Mouse (Mus musculus) CD8-positive naive resting alpha-beta T cell, adult 2 months (primary cell): ENCODE results near the gene Adamts9.

ENCODE experiments used
- DNase-seq, 2 experiments: peaks; one replicate each; pipeline ENCODE4 v3.0.0; 2022; ENCODE audit warnings: low read depth in 2 of 2, low spot score in 2 of 2

Gene Adamts9

GRCm38 (mm10) chr6:92862599-92862998 lies 80.7 kb downstream of the Adamts9 start:
- DNase-seq, result no peak

GRCm38 (mm10) chr6:92860285-92860912 lies 82.9 kb downstream of the Adamts9 start:
- no peak for DNase-seq

GRCm38 (mm10) chr6:92858721-92859510 lies 84.4 kb downstream of the Adamts9 start:
- no peak for DNase-seq

GRCm38 (mm10) chr6:92857761-92858160 lies 85.5 kb downstream of the Adamts9 start:
- no peak for DNase-seq

GRCm38 (mm10) chr6:92854873-92855272 lies 88.4 kb downstream of the Adamts9 start:
- no peak for DNase-seq

DNA sequence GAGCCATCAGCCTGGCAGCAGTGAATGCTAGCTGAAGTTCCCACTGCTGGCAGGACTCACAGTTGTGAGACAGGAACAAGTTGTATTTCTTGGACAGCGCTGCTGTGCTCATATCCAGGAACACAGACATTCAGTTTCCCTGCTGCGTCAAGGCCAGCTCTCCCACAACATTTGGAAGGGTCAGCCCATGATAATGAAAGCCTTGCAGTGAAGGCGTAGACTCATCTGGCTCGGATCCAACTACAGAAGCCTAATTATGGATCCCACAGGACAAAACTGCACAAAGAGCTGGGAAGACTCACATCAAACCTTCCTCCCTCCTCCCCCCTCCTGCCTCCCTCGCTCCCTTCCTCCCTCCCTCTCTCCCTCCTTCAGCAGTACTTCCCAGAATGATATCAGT lies 93.0 kb downstream of the Adamts9 start:
- DNase-seq, result no peak

DNA sequence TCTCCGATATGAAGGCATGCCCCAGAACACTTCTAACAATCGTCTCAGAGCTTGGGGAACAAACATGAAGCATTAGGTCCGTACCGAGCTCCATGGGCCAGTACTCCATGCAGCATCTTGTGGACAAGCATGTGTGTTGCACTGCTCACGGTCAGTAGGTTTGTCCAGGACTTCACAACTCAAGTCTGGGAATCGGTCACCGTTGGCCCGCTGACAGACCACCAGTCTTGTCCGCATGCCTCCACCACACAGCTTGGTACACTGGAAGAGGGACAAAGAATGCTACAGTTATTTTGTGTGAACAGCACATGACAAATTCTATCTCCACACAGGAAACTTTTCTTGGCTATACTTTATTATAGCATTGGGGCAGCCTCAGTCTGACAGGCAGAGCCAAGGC lies 94.1 kb downstream of the Adamts9 start:
- no peak for DNase-seq

- no peak for DNase-seq
These were observed 96.7 kb downstream of the Adamts9 start for GRCm38 (mm10) chr6:92846614-92847013.

DNA sequence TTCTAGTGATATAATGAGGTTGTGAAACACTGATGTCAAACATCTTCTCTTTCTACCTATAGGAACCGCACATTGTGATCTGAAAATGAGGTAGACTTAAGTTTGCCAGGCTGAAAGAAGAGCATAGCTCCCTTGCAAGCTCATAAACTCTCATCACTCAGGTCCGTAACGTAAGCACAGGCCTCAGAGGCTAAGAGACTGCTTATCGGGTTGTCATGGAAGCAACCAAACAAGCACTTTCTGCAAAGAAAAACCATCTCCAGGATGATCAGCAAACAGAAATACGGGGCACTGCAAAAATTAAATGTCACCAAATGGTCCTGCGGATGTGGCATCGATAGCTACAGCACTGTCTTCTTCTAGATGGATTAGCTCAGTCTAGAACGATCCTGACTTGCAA lies 97.4 kb downstream of the Adamts9 start:
- no peak for DNase-seq

DNA sequence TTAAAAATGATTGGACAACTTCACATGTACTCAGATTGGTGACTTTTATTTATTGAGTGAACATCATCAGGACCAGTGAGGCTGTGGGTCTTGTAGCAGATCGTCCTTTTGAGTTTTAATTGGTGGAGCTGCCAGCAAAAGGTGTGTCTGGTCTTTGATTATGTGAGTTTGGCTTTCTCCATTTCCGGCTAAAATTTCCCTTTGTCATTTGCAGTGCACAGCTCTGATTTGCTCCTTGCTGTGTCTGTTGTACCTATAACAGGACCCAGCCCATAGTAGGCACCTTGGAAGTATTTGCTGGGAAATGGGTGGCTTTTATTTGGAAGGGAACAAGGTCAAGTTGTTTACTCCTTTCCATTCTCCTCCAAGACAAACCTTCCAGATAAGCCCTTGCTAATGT lies 99.8 kb downstream of the Adamts9 start:
- DNase-seq, result no peak

DNA sequence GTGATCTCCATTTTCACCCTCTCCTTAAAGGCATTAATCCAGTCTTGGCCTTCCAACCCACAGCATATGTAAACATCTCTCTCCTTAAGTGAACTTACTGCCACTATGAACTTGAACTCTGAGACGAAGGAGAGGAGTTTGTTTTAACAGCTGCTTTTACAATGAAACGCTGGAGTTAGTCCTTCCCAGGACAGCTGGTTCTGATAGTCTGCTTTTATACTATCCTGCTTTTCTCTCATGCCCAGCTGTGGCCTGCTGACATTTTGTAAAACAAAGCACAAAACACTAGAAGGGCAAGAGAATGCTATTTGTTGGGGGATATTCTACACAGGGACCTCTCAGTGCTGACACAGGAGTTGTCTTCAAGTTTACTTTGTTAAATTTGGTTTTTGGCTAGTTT lies 101.3 kb downstream of the Adamts9 start:
- DNase-seq, result no peak

DNA sequence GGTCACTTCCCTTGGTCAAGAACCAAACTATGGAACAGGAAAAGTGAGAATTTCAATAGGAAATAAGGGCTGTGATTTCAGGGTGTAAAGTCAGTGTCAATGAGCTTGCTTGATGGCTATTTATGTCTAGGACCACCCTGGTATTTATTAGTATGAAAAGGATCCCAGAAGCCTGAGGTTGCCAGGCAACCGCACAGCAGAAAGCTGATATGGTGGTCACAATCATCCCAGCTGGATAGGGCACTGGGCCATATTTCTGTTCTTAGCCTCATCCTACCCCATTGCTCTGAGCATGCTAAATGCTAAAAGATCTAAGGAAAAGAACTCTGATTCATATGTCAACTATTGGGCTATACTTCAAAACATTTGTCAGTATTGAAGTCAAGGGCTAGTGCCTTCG lies 112.2 kb downstream of the Adamts9 start:
- DNase-seq, result no peak

DNA sequence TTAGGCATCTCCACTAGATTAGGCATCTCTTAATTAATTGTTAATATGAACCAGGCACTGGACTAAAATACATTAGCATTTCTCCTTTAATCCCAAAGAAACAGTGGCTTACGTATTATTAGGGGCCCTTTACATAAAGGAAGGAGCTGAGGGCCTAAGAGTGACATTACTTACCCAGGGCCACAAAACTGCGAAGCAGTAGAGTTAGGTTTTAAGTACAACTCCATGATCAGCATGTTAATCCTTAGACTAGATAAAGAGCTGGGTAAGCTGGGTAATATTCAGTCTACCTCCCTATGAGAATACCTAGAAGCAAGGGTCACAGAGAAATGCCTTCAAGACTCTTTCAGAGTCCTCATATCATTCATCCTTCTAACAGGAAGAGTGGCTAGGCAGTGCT lies 114.1 kb downstream of the Adamts9 start:
- no peak for DNase-seq

DNA sequence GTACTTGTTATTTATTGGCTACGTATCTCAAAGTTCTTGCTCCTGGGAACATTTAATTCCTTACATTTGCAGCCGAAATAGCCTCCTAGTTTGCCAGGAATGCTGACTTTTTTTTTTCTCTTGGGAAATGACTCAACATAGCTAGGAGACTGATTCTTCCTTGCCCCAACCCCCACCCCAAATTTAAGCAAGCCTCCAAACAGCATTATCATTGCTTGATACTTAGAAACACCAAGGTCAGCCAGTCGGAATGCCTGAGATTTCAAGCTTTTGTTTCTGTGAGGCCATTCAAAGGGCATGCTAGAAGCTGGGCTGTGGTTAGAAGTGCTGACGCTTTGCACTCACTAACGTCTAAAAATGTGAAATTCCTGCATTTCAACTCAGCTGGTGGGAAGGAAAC lies 115.9 kb downstream of the Adamts9 start:
- DNase-seq, result no peak

DNA sequence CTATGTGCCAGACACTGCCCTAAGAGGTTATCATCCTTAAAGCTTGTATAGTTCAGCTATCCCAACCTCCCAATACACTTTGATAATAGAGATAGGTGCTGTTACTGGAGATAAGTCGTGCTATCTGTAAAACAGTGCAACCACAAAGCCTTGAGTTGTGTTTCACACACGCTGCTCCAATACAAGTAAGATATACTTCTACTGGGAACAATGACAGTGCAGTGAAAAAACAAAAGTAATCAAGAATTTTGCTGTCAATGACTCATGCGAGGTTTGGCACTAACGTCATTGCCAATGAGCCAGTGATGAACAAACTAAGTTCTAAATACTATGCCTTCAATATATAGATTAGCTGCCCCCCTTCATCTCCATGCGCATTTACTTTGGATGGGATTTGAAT lies 116.7 kb downstream of the Adamts9 start:
- no peak for DNase-seq

DNA sequence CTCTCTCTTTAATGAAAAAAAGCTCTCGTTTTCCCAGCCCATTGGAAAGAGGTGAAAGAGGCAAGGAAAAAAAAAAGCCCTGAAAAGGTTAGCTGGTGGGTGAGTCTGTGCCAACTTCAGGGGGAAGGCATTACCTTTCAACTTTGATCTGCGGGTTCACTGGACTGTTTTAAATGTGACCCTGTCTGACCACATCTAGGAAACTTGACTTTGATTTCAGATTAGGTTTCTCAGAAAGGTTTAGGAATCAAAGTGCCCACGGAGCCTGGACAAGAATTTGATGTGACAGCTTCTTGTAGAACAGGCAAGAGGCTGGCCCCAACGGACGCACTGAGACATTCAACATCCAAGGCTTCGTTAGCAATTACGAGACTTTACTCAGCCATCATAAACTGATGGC lies 119.3 kb downstream of the Adamts9 start:
- no peak for DNase-seq

- DNase-seq, result no peak
These were observed 121.3 kb downstream of the Adamts9 start for GRCm38 (mm10) chr6:92822006-92822405.

DNA sequence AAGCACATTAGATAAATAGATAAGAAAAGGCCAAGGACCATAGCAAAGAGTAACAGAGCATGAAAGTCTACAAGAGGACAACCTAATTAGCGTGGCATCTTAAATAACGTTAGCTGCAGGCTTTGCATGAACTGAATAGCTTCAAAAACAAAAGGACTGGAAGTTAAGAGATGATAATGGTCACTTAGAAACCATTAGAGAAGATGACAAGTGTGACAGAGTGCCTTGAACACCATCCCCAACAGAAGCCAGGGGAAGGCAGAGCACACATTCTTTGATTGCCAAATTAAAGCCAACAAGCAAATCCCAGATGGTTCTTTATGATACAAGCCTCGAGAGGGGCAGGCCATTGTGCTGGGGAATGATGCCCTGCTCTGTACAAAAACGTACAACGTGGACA lies 121.7 kb downstream of the Adamts9 start:
- DNase-seq, result no peak

DNA sequence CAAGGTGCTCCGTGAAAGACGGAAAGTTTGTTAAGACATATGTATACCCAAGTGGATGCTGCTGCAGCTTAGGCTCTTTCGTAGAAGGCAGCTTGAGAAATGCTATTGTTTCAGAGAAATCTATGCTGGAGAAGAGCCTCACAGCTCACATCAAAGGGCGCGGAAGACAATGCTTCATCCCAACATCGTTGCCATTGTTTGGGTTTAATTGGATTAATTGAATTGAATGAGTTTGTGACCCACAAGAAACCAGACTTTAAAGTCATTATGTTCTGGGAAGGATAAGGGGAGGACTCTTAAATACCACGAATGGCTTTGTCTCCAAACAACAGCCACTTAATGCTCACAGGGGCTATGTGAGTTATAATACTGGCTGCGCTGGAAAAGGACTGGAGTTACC lies 125.6 kb downstream of the Adamts9 start:
- DNase-seq, result no peak

DNA sequence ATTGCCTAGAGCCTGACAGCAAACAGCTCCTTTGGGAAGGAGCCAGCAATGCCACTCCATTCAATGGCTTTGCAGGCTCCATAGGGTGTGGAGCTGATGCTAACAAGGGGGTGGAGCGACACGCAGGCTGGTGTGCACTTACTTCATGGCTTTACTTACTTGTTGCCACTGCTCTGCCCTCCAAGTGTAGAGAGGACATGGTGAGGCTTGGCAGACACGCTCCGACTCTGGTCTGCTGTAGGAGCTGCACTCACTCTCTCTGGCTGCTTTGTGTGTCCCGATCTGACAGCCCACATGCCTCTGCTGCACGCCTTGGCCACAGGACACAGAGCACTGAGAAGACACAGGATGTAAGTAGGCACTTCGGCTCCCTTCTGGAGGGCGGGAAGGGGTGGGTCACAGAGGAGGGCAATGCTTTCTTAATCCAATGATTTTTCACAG lies 127.0 kb downstream of the Adamts9 start, which contains the start of gene A730049H05Rik:
TSS of gene A730049H05Rik (plus strand) at position 168 of the 441 bp plus-strand sequence.
- DNase-seq, result no peak

DNA sequence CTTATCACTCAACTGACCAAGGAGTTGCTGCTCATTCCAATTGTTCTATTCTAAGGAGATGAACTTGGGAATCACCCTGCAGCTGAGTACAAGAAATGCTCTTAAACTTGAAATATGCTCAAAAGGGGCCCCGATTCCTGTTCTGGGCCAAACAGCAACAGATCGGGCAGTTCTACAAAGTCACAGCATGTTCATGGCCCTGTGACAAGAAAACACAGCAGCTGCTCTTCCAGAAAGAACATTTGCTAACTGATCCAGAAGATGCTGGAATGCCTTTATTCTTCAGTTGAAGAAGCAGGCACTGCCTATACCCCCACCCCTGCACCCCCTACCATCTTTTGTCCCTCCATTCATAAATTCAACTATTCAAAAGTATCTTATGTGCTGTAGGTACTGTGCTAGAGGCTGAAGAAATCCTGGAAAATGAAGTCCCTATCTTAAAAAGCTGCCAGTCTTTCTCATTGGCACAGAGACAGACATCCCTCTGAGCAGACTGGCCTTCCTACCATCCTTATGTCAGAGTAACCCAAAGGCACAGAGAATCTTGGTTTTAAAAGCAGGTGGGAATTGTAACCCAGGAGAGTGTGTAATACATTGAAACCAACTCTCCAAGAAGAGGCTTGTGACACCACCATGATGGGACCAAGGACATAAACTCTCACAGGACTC lies 130.5 kb downstream of the Adamts9 start:
- no peak for DNase-seq

- DNase-seq, result no peak
These were observed 131.7 kb downstream of the Adamts9 start for GRCm38 (mm10) chr6:92811566-92811965.
